Mouse (Mus musculus) spleen, adult 2 months (tissue): ENCODE results near the gene Nr1h5.

ENCODE experiments used
- CTCF ChIP-seq: fragments of 200-500 bp; IDR thresholded peaks from 2 replicates; pipeline ENCODE4 v1.5.1; 2011; ENCODE audit warnings: mild to moderate bottlenecking, inconsistent platforms; ENCODE audit not compliant: insufficient read depth, insufficient read length, insufficient replicate concordance; ENCODE audit errors: extremely low read depth
- POLR2A ChIP-seq: fragments of 200-500 bp; IDR thresholded peaks from 2 replicates; pipeline ENCODE4 v1.6.1; 2011; ENCODE audit warnings: low read depth, low read length, inconsistent platforms

DNA sequence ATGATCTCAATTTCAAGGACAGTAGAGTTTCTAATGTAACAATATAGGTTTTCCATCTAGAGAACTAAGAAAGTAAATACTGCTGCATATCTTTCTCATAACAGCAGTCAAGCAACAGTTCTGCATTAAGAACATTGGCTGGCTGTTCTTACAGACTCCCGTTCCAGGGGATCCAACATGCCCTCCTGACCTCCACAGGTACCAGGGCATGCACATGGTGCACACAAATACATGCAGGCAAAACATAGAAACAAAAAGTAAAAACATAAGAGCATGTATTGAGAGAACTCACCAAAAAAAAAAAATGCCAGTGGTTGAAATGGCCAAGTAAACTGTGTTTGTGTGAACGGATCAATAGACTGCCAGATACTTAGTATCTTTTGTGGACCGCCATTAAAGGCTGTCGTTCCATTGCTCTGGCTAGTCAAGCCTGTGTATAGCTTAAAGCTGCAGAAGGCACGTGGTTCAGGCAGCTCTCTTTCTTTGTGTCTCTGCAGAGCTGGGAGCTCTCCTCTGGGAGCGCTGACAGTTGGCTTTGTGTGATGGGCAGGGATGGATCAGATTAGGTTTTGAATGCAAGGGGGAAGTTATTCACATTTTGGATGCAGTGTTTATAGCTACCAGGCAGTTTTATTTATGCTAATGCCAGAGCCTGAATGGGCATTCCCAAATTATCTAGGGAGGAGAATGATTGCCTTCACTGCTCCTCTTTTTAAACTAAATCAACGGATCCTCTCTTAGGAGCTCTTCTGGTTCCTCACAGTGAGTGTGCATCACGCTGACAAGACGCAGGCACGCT is 15.8 kb upstream of the Nr1h5 start:
- no peak for TF ChIP-seq CTCF
- no peak for TF ChIP-seq POLR2A
